Mouse (Mus musculus) thymus, adult 2 months (tissue): ENCODE measurements around the gene Mss51. TPM values are rescaled to one million over a fixed set of nuclear protein-coding genes. Genes with fewer than 3 reads are reported as not detected.
A peak's percentile ranks its signal among the peaks of the same experiment; 100 is the strongest.

Experiments used
- DNase-seq: peaks from one replicate; pipeline ENCODE4 v3.0.0; 2021
- H3K27ac ChIP-seq: fragments of 200-500 bp; 2 replicates; pipeline ENCODE4 v1.5.1; 2012; ENCODE audit warnings: low read length, control low read depth; ENCODE audit not compliant: control insufficient read depth, insufficient read depth
- H3K27me3 ChIP-seq: fragments of 200-500 bp; 2 replicates; pipeline ENCODE4 v1.6.1; 2012; ENCODE audit warnings: mild to moderate bottlenecking, low read length, moderate library complexity, mixed read lengths; ENCODE audit not compliant: control insufficient read depth, insufficient read depth
- H3K36me3 ChIP-seq: fragments of 200-500 bp; 2 replicates; pipeline ENCODE4 v1.6.1; 2012; ENCODE audit warnings: mild to moderate bottlenecking, low read length, moderate library complexity; ENCODE audit not compliant: control insufficient read depth, insufficient read depth
- H3K4me1 ChIP-seq: fragments of 200-500 bp; replicated peaks from 2 replicates; pipeline ENCODE4 v1.6.1; 2012; ENCODE audit warnings: low read length; ENCODE audit not compliant: control insufficient read depth, insufficient read depth
- H3K4me3 ChIP-seq: fragments of 200-500 bp; 2 replicates; pipeline ENCODE4 v1.5.1; 2012; ENCODE audit warnings: mild to moderate bottlenecking, low read length, control low read depth, moderate library complexity; ENCODE audit not compliant: control insufficient read depth, insufficient read depth
- CTCF ChIP-seq: fragments of 200-500 bp; IDR thresholded peaks from 2 replicates; pipeline ENCODE4 v1.5.1; 2012; ENCODE audit warnings: mild to moderate bottlenecking, control low read depth, low read length, moderate library complexity, borderline replicate concordance; ENCODE audit not compliant: control insufficient read depth, poor library complexity, insufficient read depth; ENCODE audit errors: extremely low read depth
- POLR2A ChIP-seq: fragments of 200-500 bp; IDR thresholded peaks from 2 replicates; pipeline ENCODE4 v1.6.1; 2012; ENCODE audit warnings: mild to moderate bottlenecking, low read length, control low read depth, moderate library complexity; ENCODE audit not compliant: control insufficient read depth, poor library complexity, insufficient read depth; ENCODE audit errors: extremely low read depth
- WGBS: fragments of 180-500 bp; shearing (Covaris S2); methylation state at CpG from one replicate; pipeline ENCODE4 v1.1.7; 2018; 5-methylcytosine and 5-hydroxymethylcytosine counted together
- polyA plus RNA-seq: library from polyadenylated mRNA; depleted of rRNA; stranded (reverse); fragments of >200 nt; gene quantifications from 2 replicates; pipeline ENCODE4 v1.2.3, GENCODE M21; 2012

The Mss51 gene
- polyA plus RNA-seq, 1 experiment: 3.9 TPM

DNA sequence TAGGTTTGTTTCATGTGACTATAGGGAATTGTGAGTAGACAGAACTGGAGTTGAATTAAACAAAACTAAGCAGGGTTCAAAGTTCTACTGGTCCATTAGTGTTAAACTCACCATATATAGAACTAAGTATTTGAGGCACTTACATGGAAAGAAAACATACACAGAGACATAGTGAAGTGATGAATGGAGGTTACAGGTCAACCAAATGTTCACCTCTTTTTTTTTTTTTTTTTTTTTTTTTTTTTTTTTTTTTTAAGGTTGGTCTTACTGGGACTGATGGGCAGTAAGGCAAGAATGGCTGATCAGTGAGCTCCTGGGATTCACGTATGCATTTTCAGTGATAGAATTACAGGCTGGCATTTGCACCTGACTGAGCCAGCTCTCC lies 16.5 kb downstream of the Mss51 start:
- H3K4me3 ChIP-seq: peak overlapping the region; percentile 100
- H3K27ac ChIP-seq: no peak overlapping the region
- no peaks in the 10 kb centered on the region for H3K27me3 ChIP-seq
- no peak for TF ChIP-seq CTCF
- no peak for TF ChIP-seq POLR2A
- no peak for DNase-seq
- peaks cover 7% of the 10 kb centered on the region; the same call in 1 of the 2 replicates for H3K4me1 ChIP-seq
- WGBS: 88% methylated on average over 1 of the region's 1 CpGs
- peaks cover 10% of the 10 kb centered on the region for H3K36me3 ChIP-seq

- Histone ChIP-seq H3K4me1 (peaks cover 7% of the 10 kb centered on the region; the same call in 1 of the 2 replicates), H3K4me3 (peak within 1 kb of the TSS; percentile 100), H3K36me3 (peaks cover 3% of the 10 kb centered on the region), H3K27me3 (no peaks in the 10 kb centered on the region), H3K27ac (peak within 1 kb of the TSS; percentile 64)
- DNase-seq: peak; percentile 82
- no peak; the same call in 1 of the 2 replicates for TF ChIP-seq POLR2A
- TF ChIP-seq CTCF: peak; percentile 10; the same call in 1 of the 2 replicates
- under 1% methylated on average over 48 of the region's 48 CpGs for WGBS
Measured at GRCm38 (mm10) chr14:20479291-20480194, 17.2 kb downstream of the Mss51 start, which contains the start of gene Anxa7. TSS of gene Anxa7 (minus strand) at chr14:20480133.

DNA sequence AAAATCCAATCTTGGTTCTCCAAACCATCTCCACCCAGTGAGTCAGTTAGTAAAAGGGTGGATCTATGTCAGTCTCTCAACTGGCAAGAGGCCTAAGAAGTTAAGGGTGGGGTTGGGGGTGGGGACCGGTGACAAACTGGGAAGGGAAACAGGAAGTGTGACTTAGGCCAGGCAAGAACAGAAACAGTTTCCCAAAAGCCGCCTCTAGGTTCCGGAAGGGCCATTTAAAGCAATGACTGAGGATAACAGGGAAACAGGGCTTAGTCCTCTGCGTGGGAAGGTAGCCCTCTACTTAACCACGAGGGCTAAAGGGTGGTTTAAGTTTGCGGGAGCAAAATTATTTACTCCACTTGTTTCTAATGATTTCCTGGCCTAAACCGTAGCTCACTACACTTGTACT lies 17.9 kb downstream of the Mss51 start:
- Histone ChIP-seq H3K36me3 (no peaks in the 10 kb centered on the region), H3K4me3 (no peak overlapping the region), H3K27me3 (no peaks in the 10 kb centered on the region), H3K27ac (peak overlapping the region; percentile 64), H3K4me1 (peaks cover 7% of the 10 kb centered on the region; the same call in 1 of the 2 replicates)
- DNase-seq: peak; percentile 23
- WGBS: 3% methylated on average over 7 of the region's 7 CpGs
- no peak for TF ChIP-seq CTCF
- TF ChIP-seq POLR2A: no peak

GRCm38 (mm10) chr14:20478385-20478784 lies 18.3 kb downstream of the Mss51 start:
- Histone ChIP-seq H3K36me3 (no peaks in the 10 kb centered on the region), H3K4me3 (no peak overlapping the region), H3K27me3 (no peaks in the 10 kb centered on the region), H3K4me1 (peaks cover 7% of the 10 kb centered on the region; the same call in 1 of the 2 replicates), H3K27ac (peak overlapping the region; percentile 64)
- no peak for TF ChIP-seq CTCF
- WGBS: 7% methylated on average over 3 of the region's 3 CpGs
- peak; percentile 20 for DNase-seq

DNA sequence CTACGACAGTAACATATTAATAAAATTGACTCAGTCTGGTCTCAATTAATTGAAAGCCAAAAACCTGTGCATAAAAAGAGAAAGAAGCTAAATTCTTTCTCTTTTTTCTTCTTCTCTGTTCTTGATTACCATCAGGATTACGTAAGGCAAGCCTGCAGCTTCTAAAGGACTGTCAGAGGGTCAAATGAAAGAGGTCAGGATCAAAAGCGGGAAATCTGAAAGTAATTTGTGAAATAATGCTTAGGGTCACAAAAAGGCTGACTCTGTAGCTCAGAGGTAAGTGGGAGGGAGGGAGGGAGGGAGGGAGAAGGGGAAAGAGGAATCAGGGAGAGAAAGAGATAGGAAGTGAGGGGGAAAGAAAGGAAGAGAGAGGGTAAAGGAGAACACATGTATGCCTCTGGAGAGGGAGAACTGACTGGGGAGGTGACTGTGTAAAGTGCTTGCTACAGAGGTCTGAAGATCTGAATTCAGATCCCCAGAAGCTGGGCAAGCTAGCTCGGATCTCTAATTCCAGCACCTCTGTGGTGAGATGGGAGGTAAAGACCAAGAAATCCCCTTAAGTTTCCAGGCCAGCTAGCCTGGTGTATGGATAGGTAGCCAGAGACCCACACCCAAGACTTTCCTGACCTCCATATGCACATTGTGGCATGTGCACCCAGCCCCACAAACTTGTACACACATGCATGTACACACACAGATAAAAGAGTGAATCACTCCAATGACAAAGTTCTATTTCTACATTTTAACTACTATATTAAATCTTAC lies 19.3 kb downstream of the Mss51 start:
- no peak for DNase-seq
- H3K4me3 ChIP-seq: no peak overlapping the region
- no peak for TF ChIP-seq POLR2A
- TF ChIP-seq CTCF: no peak
- peaks cover 7% of the 10 kb centered on the region; the same call in 1 of the 2 replicates for H3K4me1 ChIP-seq
- 84% methylated on average over 4 of the region's 4 CpGs for WGBS
- peak overlapping the region; percentile 16; the same call in 1 of the 2 replicates for H3K27ac ChIP-seq
- no peaks in the 10 kb centered on the region for H3K27me3 ChIP-seq
- H3K36me3 ChIP-seq: no peaks in the 10 kb centered on the region

DNA sequence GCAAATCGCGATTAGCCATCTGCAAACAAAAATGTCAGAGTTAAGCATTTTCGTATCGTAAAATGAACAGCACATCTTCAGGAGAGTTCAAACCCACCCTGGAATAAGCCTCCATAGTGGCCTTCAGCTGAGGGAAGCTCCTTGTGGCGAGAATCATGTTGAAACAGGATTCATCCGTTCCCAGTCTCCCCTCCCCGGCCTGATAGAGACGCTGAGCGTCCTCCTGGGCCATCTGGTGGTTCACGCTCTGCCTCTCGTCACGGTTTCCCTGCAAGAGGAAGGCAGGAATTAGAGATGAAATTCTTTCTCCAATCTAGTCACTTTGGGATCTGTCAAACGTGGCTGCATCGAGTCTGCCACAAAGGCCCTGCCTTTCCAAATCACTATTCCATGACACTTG lies 36.5 kb downstream of the Mss51 start:
- Histone ChIP-seq H3K4me1 (no peaks in the 10 kb centered on the region), H3K27me3 (no peaks in the 10 kb centered on the region), H3K27ac (no peak overlapping the region), H3K36me3 (peaks cover 89% of the 10 kb centered on the region), H3K4me3 (no peak overlapping the region)
- TF ChIP-seq POLR2A (no peak), CTCF (no peak)
- 94% methylated on average over 14 of the region's 14 CpGs for WGBS
- DNase-seq: no peak
